Mouse (Mus musculus) embryonic facial prominence, embryonic 14.5 days (tissue): ENCODE results near the gene Phip. TPM values are rescaled to one million over a fixed set of nuclear protein-coding genes. Genes with fewer than 3 reads are reported as not detected.

ENCODE experiments used
- ATAC-seq: fragments of 200-750 bp; cut with Nextera tagmentation; 2 replicates; pipeline ENCODE4 v1.8.0; 2017; ENCODE audit warnings: low read depth, moderate number of reproducible peaks, moderate TSS enrichment
- DNase-seq: peaks from one replicate; pipeline ENCODE4 v3.0.0-alpha.2; 2015; ENCODE audit warnings: low spot score
- H3K27ac ChIP-seq: fragments of 300-500 bp; sonication (generic); replicated peaks from 2 replicates; pipeline ENCODE4 v1.5.1; 2014; ENCODE audit warnings: low read depth, mild to moderate bottlenecking, low read length, moderate library complexity
- H3K27me3 ChIP-seq: fragments of 300-500 bp; sonication (generic); replicated peaks from 2 replicates; pipeline ENCODE4 v1.6.1; 2014; ENCODE audit warnings: low read length; ENCODE audit not compliant: control insufficient read depth, insufficient read depth
- H3K36me3 ChIP-seq: fragments of 300-500 bp; sonication (generic); 2 replicates; pipeline ENCODE4 v1.6.1; 2014; ENCODE audit warnings: low read length, mixed read lengths; ENCODE audit not compliant: control insufficient read depth, insufficient read depth
- H3K4me1 ChIP-seq: fragments of 300-500 bp; sonication (generic); 2 replicates; pipeline ENCODE4 v1.6.1; 2014; ENCODE audit warnings: antibody characterized with exemption, low read length; ENCODE audit not compliant: control insufficient read depth, insufficient read depth
- H3K4me2 ChIP-seq: fragments of 300-500 bp; sonication (generic); 2 replicates; pipeline ENCODE4 v1.6.1; 2014; ENCODE audit warnings: low read depth, mild to moderate bottlenecking, low read length, moderate library complexity, mixed read lengths
- H3K4me3 ChIP-seq: fragments of 300-500 bp; sonication (generic); 2 replicates; pipeline ENCODE4 v1.5.1; 2014; ENCODE audit warnings: low read depth, mild to moderate bottlenecking, low read length
- H3K9ac ChIP-seq: fragments of 300-500 bp; sonication (generic); 2 replicates; pipeline ENCODE4 v1.6.1; 2014; ENCODE audit warnings: low read depth, mild to moderate bottlenecking, low read length, moderate library complexity, mixed read lengths
- H3K9me3 ChIP-seq: fragments of 300-500 bp; sonication (generic); 2 replicates; pipeline ENCODE4 v1.6.1; 2016; ENCODE audit warnings: low read length; ENCODE audit not compliant: control insufficient read depth
- whole genome bisulfite sequencing: fragments of 180-500 bp; shearing (Covaris S2); extraction: QIAGEN DNeasy Blood & Tissue Kit; methylation state at CpG from one replicate; pipeline ENCODE4 v1.1.7; 2014; 5-methylcytosine and 5-hydroxymethylcytosine counted together
- polyA plus RNA-seq: library from polyadenylated mRNA; unstranded; fragments of >200 nt; fragmentation: Nextera tagmentation; extraction: Ambion mirVana; gene quantifications from 2 replicates; pipeline ENCODE4 v1.2.1, GENCODE M21; 2014

Phip gene
- 72.8 and 81.4 TPM in 2 replicates for polyA plus RNA-seq

DNA sequence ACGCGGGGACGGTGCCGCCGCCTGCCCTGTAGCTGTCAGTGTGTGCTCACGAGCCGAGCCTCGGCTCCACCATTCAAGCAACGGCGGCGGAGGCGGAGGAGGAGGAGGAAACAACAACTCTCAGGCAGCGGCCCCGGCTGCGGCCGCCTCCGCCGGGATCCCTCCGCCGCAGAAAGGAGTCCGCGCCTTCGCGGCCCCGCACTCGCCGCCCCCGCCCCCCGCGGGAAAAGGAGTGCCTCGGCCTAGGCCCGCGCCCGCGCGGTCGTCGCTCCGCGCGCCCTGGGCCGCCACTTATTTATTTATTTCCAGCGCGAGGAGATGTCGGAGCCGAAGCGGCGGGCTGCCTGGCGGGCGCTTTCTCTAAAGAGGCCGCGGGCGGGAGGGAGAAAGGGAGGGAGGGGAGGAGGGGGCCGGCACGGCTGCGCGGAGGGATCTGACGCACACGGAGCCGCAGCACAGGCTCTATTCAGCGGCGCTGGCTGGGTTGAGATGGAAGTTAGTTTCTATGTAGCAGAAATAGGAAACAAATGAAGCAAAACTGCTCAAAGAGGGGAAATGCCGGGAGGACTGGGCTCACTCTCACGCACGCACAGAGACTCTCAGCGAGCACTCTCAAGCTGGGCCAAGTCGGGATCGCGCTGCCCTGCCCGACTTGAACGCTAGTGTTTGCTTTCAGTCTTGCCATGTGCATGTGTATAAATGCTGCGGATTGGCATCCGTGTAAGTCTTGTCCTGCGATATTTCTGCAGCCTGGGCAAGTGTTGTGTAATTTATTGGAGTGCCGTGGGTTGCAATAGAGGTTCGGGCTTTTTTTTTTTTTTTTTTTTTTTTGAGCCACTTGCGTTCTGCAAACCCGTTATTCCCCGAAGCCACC lies at the start of gene Phip:
TSS of gene Phip (minus strand) at position 175 of the 874 bp plus-strand sequence.
- ATAC-seq (peak; percentile 83), DNase-seq (peak; percentile 97)
- Histone ChIP-seq H3K4me1 (peaks cover 12% of the 10 kb centered on the region), H3K27me3 (no peaks in the 10 kb centered on the region), H3K36me3 (0 out of 2 replicates have a peak, but pooled peaks cover 2% of the 10 kb centered on the region), H3K27ac (peak within 1 kb of the TSS; percentile 98), H3K4me3 (peak within 1 kb of the TSS; percentile 90), H3K9me3 (no peaks in the 10 kb centered on the region), H3K9ac (peak within 1 kb of the TSS; percentile 97), H3K4me2 (peak within 1 kb of the TSS; percentile 67)
- WGBS: under 1% methylated on average over 56 of the region's 79 CpGs

DNA sequence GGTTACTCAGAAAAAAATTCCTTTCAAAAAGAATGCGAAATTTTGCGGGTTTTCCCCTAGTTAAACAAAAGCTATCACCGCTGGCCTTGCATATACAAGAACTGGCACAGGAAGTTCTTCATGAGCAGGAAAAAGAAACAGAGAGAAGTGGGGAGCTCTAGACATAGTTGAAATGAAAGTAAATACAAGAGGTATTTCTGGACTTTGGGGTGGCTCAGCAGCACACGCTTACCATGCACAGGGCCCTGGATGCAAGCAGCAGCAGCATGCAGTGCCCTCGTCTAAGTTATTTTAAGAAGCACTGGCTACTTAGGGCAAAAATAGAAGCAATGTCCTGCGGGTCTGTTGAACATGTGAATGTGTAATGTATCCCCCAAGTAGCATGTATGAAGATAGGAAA lies 48.4 kb upstream of the Phip start:
- no peak for ATAC-seq

DNA sequence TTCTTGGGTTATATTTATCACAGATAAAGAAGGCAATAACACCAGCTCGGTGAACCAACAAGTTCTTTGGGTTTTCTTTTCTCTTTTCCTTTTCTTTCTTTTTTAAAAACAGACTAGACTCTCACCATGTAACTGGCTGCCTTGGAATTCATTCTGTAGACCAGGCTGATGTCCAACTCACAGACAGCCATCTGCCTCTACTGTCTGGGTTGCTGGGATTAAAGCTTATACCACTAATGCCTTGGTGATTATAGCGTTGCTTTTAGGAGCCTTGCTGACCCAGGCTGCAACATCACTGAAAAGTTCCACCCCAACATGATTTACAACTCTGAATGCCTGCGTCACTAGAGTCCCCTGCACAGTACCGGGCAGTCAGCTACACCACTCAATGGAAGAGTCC lies 39.2 kb upstream of the Phip start:
- Histone ChIP-seq H3K4me3 (no peak overlapping the region), H3K4me2 (no peak overlapping the region), H3K9ac (no peak overlapping the region), H3K36me3 (no peaks in the 10 kb centered on the region), H3K4me1 (no peaks in the 10 kb centered on the region), H3K9me3 (no peaks in the 10 kb centered on the region), H3K27ac (no peak overlapping the region), H3K27me3 (no peaks in the 10 kb centered on the region)
- DNase-seq (no peak), ATAC-seq (no peak)
- WGBS: 88% methylated on average over 4 of the region's 4 CpGs

More for the DNA sequence above, 48.4 kb upstream of the Phip start:
- WGBS: 70% methylated on average over 6 of the region's 6 CpGs
- H3K4me1 ChIP-seq: no peaks in the 10 kb centered on the region
- no peak overlapping the region for H3K9ac ChIP-seq
- H3K27me3 ChIP-seq: no peaks in the 10 kb centered on the region
- H3K4me3 ChIP-seq: no peak overlapping the region
- H3K36me3 ChIP-seq: no peaks in the 10 kb centered on the region
- no peaks in the 10 kb centered on the region for H3K9me3 ChIP-seq
- DNase-seq: no peak
- H3K4me2 ChIP-seq: no peak overlapping the region
- H3K27ac ChIP-seq: no peak overlapping the region

DNA sequence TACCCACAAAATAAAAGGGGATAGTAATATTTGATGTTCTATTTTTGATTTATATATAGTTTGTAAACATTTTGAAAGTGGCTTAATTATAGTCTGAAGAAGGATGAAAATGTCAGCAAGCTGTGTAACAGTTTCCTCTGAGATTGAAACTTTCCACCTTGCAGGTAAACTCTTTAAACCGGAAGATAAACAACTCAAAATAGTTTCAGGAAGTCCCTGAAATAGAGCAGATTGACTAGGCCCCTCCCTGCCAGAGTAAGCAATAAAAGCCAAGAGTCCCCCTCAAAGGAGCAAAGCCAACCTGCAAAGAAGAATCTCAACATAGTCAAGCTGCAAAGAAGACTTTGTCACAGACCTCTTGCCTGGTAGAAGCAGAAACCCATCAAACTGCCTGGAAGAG lies 33.0 kb upstream of the Phip start:
- WGBS: 85% methylated on average over 1 of the region's 1 CpGs
- no peak for DNase-seq
- no peak for ATAC-seq
- Histone ChIP-seq H3K4me2 (no peak overlapping the region), H3K27ac (no peak overlapping the region), H3K27me3 (no peaks in the 10 kb centered on the region), H3K9me3 (no peaks in the 10 kb centered on the region), H3K36me3 (no peaks in the 10 kb centered on the region), H3K9ac (no peak overlapping the region), H3K4me1 (no peaks in the 10 kb centered on the region), H3K4me3 (no peak overlapping the region)

DNA sequence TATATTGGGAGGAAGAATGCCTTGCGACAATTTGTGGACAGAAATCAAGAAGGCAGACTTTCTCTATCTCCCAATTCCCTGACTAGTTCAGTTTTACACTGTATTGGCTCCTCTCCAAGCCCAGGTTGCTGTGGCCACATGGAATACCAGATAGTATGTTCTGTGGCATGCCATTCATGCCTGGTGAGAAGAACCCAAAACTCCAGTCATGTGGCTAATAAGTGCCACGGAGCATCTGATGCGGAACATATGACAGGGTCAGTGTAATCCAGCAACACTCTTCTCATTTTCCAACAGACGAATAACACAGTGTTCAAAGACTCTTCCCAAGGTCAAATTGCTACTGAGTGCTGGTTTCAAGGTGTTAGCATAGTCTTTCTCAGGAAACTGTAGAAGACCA lies 26.0 kb upstream of the Phip start:
- Histone ChIP-seq H3K4me3 (no peak overlapping the region), H3K9me3 (no peaks in the 10 kb centered on the region), H3K27me3 (no peaks in the 10 kb centered on the region), H3K9ac (no peak overlapping the region), H3K36me3 (no peaks in the 10 kb centered on the region), H3K4me2 (no peak overlapping the region), H3K27ac (no peak overlapping the region), H3K4me1 (0 out of 2 replicates have a peak, but pooled peaks cover 3% of the 10 kb centered on the region)
- 75% methylated on average over 4 of the region's 4 CpGs for WGBS
- ATAC-seq (no peak), DNase-seq (no peak)

DNA sequence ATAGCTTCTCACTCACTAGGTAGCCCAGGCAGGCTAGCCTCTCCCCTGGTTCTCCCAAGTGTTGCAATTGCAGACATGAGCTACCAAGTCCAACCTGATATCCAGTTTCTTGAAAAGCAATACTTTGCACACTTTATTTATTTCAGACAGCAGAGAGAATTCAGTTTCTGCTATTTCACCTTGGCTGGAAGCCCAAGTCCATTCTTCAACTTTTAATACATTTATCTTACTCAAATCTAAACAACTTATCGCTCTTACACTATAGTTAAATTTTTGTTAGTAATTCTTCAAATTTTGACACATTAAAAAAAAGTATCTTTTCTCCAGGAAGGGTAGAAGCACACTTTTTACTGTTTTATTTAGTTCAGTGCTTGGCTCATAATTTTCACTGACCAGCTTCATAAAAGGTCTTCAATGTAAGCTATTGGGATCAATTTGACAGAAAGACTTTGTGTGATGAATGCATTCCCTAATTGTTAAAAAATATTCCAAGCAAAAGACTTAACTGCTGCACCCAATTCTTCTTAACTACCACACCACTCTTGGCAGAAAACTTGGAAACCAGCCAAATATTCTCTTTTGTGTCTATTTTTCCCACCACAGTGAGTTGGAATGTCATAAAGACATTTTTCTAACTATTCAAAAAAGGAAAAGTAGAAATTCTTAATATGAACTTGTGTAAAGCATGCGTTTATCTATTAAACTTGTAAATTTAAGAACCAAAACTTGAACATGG lies 22.6 kb upstream of the Phip start:
- ATAC-seq (no peak), DNase-seq (peak; percentile 67)
- Histone ChIP-seq H3K27me3 (no peaks in the 10 kb centered on the region), H3K27ac (0 out of 2 replicates have a peak overlapping the region, but pooled peaks have one; percentile 33), H3K4me1 (0 out of 2 replicates have a peak, but pooled peaks cover 3% of the 10 kb centered on the region), H3K4me2 (no peak overlapping the region), H3K9ac (no peak overlapping the region), H3K9me3 (no peaks in the 10 kb centered on the region), H3K36me3 (no peaks in the 10 kb centered on the region), H3K4me3 (no peak overlapping the region)
- WGBS: 58% methylated on average over 2 of the region's 2 CpGs

- Histone ChIP-seq H3K27ac (peak overlapping the region; percentile 98), H3K9ac (peak overlapping the region; percentile 97; the same call in 1 of the 2 replicates), H3K4me1 (peaks cover 8% of the 10 kb centered on the region; the same call in 1 of the 2 replicates), H3K4me2 (peak overlapping the region; percentile 67), H3K4me3 (peak overlapping the region; percentile 90), H3K9me3 (no peaks in the 10 kb centered on the region), H3K27me3 (no peaks in the 10 kb centered on the region), H3K36me3 (no peaks in the 10 kb centered on the region)
- no peak for ATAC-seq
- 13% methylated on average over 5 of the region's 5 CpGs for WGBS
- DNase-seq: peak; percentile 55
Observed at GRCm38 (mm10) chr9:82976936-82977335, 1.6 kb upstream of the Phip start.

DNA sequence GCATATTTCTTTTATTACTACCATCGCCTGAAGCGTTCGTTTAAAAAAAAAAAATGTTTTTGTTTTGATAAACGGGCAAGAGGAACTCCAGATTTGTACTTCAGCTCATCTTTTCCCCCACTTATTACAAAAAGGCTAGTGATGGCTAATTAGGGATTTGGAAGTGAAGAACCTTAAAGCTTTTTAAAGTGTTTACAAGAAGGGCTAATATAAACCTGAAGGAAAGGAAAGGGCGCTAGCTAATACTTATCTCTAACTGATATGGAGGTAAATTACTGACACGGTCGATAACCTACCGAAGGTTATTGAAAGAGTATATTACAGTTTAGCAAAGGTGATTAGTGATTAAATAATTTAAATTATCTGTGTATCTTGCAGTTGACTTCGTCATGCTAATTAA lies 903 bp upstream of the Phip start:
- H3K4me3 ChIP-seq: peak overlapping the region; percentile 90
- H3K4me2 ChIP-seq: peak overlapping the region; percentile 67
- no peaks in the 10 kb centered on the region for H3K27me3 ChIP-seq
- ATAC-seq: no peak
- H3K9me3 ChIP-seq: no peaks in the 10 kb centered on the region
- no peak for DNase-seq
- 2% methylated on average over 9 of the region's 9 CpGs for WGBS
- H3K27ac ChIP-seq: peak overlapping the region; percentile 98
- peak overlapping the region; percentile 97 for H3K9ac ChIP-seq
- no peaks in the 10 kb centered on the region for H3K36me3 ChIP-seq
- H3K4me1 ChIP-seq: peaks cover 11% of the 10 kb centered on the region
